Mouse (Mus musculus): Measurements from ENCODE around the gene Slc25a12. TPM values are rescaled to one million over a fixed set of nuclear protein-coding genes. Genes with fewer than 3 reads are reported as not detected.

Gene Slc25a12
- total RNA-seq, 2 experiments from 2014 or later, result 53.6 to 106 TPM

DNA sequence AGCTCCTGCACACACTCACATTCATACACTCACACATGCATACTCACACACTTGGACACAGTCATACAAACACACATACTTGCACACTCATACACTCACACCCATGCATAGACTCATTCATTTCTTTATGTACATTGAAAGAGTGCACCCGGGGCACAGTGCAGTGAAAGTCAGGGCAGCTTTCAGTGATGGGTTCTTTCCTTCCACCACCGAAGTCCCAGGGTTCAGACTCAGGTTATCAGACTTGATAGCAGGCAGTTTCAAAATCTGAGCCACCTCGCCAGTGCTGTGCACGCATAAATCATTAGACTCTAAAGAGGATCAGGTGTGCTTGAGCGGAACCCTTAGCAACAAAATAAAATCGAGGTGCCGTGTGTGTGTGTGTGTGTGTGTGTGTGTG is 17.4 kb downstream of the Slc25a12 start:
- no peak for DNase-seq

DNA sequence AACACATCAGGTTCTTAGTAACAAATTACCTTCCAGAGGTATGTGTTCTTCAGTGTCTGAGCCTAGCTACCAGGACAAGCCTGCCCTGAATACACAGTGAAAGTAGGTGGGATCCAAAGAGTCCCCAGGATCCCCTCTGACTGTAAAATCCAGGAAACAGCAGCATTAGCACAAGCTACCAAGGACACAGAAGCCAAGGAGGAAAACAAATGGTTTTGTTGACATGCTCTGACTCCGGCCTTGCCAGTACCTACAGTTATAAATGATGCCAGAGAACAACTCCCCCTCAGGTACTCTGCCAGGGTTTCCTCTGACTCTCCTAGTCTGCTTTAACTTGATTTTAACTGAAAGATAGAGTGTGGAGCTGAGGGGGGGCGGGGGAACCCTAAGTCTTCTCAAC is 18.0 kb downstream of the Slc25a12 start:
- DNase-seq, result no peak

DNA sequence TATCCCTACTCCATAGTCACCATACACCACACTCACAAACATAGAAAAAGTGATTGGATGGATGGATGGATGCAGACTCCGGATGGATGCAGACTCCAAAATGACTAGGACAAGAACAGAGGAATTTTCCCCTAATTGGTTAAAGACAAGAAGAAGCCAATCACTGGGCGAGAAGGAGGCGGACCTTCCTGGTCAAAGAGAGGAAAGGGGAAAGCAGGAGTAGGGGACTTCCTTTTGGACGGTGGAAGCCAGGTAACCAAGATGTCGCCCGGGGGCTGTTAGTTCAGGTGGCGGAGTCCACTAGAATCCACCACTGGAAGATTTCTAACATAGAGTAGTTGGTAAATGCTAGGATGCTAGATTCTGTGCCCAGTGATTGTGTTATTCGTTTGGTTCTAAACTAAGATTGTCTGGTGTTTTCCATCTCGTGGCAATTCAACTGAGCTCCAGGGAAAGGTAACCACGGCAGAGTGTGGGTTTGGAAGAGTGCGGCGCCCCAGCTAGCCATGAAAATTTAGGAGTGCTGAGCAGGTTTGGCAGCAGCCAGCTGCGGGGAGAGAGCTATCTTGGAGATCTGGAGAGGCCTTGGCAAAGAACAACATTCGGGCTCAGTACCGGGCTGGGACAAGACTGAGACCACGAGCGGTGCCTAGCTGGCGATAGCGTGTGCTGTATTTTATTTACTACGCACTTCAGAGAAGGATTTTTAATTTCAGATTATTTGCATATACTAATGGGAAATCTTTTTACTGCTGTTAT is 19.6 kb downstream of the Slc25a12 start:
- no peak for DNase-seq

DNA sequence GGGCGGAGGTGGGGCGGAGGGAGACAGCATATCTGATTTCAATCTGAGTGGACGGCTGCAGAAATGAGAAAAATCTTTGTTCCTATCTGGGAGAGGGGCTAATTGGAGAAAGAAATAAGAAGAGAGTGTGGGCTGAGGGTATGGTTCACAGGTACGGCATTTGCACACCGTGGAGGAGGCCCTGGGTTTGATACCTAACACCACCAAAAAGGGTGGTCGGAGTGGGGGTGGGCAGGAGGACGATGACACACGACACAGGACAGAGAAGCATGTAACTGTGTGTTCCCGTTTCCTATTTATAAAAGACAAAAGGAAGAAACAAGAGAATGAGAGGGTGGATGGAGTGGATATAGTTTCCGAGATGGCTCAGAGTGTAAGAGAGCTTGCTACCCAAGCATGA is 20.4 kb downstream of the Slc25a12 start:
- DNase-seq, result no peak

DNA sequence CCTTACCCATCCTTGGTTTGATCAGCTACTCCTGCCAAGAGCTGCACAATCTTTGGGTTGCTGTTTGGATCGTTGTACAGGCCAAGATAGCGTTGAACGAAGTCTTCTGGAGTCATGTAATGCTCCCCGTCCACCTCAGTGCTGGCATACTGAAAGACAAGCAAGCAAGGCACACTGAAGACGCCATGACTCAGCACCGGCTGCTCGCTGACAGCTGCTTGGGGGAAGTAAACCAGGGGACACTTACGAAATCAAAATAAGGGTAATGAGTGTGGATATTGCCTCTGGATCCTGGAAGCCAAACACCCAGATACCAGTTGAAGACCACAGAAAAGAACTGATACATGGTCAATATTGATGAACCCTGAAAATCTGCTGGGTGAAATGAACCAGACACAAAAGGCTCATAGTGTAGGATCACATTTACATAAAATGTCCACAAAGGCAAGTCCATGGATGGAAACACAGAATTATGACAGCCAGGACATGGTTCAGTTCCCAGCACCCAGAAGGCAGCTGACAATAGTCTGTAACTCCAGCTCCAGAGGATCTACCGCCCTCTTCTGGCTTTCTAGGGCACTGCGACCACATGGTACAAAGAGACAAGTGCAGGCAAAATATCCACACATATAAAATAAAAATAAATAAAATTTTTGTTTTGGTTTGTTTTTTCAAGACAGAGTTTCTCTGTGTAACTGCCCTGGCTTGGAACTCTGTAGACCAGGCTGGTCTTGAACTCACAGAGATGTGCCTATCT is 23.5 kb downstream of the Slc25a12 start:
- no peak for DNase-seq

DNA sequence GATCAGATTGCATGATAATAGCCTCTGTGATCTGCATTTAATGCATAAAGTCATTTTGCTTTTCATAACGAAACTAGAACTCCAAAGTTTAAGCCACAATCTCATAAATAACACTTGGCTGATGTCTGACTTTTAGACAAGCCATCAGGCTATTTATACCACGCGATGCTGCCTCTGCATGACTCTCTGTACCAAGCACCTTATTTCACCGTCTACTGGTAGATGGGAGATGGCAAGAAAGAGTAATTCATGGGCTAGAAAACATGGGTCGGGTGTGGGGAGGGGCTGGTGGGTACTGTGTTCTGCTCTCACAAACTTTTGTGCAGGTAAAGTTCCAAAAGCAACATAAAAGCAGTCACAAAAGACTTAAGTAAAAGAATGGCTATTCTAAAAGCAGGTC is 27.4 kb downstream of the Slc25a12 start:
- no peak for DNase-seq

DNA sequence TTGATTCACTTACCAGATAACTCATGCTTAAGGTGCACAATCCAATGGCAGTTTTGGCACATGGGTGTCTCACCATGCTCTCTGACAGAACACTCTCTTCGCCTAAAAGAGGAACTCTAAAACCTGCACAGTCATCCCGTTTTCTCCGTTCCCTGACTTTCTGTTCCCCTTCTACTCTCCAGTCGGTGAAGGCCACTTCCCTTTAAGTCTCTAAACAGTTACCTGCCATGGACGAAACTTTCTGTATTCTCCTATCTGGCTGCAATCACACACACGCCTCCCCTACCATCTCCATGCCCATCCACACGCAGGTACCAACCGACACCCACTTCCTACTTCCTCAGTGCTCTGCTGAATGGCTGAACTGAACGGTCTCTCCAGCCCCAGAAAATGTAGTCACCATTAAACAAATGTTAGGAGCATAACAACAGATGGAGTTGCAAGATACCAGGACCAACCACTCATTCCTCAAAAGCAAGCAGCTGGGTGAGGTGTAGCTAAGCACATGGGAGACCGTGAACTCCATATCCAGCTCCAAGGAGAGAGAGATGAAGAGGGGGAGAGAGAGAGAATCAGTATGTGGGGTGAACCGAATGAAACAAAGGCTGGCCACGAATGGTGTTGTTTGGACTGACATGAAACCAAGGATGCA is 29.3 kb downstream of the Slc25a12 start:
- no peak for DNase-seq

DNA sequence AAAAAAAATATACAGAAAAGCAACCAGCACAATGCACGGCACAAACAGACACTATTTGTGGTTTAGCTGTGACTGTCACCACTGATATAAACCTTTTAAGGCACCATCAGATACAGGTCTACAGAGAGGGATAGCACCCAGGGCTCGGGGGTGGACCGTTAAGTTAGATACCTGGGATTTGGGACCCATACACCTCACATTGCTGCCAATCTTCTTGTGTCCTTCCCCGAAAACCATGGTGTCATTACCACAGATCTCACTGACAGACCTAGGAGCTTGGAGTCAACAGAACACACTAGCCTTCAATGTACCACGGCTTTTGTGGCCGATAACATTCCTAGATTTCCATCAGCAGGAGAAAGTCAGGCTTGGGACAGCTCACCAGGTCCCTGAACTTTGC is 30.9 kb downstream of the Slc25a12 start:
- DNase-seq, result no peak

DNA sequence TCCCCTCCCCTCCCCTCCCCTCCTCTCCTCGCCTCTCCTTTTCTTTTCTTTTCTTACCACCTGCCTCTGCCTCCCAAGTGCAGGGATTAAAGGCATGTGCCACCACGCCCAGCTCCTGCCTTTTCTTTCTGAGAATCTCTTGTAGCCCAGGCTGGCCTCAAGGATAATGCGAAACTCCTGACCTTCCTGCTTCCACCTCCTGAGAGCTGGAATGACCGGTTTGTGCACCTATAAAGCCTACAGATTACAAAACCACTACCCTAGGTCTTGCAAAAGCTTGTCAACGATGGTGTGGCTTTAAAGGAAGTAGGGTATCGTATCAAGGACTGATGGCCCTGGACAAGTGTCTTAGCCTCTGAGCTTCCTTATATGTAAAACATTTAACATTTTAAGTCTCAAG is 31.3 kb downstream of the Slc25a12 start:
- no peak for DNase-seq

DNA sequence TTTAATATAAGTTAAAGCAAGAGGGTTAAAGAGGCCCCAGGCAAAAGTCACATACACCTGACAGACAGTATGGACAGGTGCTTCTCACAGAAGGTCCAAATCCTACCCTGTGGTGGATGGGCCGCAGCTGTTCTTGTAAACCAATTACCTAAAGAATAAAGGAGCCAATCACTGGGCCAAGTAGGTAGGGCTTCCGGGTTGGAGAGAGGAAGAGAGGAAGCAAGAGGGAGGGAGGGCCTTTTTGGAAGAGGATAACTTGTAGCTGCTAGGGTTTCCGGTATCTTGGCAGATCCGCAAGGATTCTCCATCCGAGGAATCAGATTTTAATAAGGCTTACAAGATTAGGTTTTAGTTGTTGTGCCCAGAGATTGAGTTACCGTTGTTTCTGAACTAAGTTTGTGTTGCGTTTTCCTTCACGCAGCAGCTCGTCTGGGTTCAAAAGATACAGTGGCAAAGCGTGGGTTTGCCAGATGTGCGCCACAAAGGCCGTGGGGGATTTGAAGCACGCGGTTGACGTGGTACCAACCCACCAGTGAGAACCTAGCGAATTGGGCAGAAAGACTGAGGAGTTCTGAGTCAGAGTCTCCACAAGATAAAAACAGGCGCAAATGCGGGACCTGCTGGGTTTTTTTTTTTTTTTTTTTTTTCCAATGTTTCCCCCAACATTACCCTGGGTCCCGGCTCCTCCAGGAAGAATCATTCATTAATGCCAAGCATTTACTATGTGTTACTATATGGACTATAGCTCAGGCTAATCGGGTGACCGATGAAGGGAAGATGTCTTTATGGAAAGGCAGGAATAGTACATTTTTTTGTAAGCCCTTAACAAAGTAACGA is 33.3 kb downstream of the Slc25a12 start:
- no peak for DNase-seq

DNA sequence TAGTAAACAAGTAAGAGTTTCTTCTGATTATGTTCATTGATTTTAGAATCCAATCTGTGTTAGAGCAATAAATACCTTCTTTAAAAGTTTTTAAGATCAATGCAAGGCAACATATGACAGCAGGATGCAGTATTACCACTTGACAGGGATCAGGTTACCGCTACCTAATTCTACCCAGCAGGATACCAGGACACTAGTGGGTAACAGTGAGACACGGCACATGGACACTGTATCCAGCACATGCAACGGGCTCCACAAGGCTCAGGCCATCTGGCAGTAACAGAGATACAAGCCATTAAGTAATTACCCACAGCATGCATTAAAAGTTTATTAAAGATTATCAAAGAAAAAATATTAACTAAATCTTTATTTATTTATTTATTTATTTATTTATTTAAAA is 37.8 kb downstream of the Slc25a12 start:
- no peak for DNase-seq

DNA sequence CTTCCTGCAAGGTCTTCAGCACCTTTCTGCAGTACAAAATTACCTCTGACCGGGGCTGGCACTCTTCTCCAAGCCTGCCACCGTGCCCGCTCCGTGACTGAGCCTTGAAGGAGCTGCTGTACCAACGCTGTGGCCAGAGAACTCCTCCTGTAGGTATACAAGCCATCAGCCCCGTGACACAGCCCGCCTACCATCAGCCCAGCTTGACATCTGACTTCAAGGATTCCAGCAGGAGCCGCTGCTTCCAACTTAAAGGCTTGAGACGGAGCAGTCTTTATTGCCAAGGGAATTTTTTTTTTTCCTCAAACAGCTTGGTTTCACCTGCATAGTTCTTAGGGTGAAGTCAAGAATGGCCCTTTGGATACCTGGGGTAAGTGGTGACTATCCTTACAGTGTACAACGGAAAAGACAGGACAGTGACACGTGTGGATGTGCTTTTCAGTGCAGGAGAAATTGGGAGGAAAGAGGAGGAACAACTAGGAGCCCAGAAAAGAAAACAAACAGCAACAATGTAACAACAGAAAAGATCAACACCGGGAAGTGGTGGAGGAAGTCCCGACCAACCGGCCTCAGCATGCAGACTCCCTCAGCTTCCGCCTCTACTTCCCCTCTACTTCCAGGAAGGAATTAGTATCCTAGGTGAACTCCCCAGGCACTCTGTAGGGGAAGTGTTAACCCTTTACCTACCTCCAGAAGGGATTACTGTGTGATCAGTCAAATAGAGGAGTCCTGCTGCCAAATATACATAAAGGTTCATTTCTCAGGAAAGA is 39.0 kb downstream of the Slc25a12 start:
- DNase-seq, result no peak

DNA sequence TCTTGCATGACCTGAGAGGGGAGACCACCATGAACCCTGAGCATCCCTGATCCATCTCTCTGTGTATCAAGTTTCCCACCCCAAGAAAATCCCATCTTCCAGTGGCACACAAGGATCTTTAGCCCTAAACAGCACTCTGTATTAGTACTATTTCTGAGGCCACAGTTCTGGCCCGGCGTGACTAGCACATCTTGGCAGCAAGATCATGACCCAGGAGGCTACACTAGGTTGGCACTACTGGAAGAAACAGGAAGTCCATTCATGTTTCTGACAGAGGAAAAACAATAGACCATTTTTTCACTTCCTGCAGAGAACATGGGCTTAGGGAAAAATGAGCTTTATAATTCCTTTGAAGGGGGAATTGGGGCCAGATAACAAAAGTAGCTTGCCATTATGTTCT is 39.8 kb downstream of the Slc25a12 start:
- DNase-seq, result no peak

DNA sequence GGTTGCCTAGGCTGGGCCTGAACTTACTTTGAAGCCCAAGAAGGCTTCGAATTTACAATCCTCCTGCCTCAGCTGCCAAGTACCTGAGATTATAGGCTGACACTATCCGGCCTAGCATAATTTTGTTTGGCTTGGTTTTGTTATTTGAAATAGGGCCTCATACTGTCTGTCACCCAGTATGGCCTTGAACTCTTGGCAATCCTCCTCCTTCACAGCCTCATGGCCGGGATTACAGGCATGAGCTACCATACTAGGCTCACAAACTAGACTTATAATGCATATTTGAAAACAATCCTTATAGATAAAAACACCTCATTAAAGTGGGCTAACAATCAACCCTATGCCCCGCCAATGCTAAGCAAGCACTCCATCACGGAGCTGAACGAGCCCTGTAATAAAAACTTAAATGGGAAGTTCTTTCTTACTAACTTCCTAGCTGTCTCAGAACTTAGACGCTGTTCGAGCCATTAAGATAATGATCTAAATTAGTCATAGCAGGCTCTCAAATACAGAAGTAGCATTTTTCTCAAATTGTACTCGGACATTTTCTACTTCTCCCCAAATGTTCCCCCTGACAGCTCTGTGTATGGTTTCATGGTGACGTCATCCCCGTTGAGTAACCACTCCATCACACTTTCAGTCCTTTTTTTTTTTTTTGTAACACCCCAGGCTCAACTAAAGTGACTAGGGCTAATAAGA is 40.6 kb downstream of the Slc25a12 start:
- DNase-seq, result peak; percentile 31 to 46

DNA sequence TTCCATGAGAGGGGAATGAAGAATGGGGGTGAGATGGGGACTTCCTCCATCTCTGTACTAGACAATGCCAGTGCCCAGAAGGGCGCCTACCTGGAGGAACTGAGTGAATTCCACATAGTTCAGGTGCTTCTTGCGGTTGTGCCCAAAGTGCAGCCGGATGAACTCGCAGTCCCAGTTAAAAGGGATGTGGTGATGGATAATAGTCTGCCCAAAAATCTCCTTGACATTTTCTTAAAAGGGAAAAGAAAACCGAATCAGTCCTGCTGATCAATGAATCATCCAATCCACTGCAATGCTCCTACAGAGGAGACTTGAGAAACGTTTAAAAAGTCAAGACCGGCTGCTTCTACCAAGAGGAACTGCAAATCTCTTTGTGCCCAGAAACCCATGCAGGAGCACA is 43.7 kb downstream of the Slc25a12 start:
- no peak for DNase-seq

DNA sequence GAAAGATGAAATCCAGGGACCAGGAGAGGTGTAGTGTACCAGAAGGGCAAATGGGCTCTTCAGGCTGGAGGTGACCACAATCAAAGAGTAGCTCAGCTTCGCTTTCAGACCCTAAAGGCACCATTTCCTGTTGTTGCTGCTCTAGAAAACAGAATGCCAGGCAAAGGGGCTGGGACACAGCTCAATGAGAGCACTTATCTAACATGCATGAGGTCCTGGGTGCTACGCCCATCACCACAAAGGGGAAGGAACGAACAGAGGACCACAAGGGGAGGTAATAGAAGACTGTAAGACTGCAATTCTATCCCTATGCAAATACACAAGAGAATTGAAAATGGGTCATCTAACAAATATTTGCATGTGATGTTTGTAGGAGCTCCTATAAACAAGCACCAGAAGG is 46.1 kb downstream of the Slc25a12 start:
- no peak for DNase-seq

DNA sequence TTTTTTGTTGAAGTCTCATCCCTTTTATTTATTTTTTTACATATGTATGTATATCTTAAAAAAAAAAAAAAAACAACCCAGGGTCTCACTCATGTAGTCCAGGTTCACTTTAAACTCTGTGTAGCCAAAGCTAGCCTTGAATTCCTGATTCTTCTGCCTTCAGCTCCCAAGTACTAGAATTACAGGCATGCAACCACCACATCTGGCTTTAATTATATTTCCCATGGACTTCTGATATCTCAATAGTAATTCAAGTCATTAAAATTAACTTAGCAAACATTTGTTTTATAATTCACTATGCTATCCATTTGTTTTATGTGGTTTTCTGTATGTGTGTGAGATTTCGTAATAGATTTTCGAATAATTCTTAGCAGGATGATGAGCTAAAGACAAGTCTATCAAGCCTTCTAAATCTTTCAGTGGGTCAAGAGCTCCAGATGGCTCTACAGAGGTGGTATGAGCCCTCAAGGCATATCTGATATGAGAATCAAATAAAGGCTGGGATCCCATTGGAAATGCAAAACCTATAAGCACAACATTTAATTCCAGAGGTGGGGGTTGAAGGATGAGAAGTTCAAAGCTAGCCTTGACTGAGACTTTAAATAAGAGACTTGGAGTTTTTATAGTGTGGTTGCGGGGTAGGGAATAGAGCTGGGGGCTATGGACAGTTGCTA is 51.3 kb downstream of the Slc25a12 start:
- no peak for DNase-seq

DNA sequence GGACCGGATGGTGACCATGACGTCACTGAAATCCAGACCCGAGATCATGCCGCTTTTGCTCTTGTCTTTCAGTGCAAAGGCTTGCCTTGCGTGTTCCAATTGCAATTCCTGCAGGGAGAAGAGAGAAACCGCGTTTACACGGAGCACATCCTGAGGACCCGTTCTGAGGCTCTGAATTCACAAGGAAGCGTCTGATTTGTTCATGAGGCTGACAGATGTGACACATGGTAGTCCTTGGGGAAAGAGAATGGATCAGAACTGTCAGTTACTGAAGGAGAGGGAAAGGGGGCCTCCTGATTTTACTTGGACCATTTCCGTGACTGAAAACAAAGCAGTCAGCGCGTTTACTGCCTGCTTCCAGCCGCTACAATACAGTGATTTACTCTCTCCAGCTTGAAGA is 52.5 kb downstream of the Slc25a12 start:
- no peak for DNase-seq

DNA sequence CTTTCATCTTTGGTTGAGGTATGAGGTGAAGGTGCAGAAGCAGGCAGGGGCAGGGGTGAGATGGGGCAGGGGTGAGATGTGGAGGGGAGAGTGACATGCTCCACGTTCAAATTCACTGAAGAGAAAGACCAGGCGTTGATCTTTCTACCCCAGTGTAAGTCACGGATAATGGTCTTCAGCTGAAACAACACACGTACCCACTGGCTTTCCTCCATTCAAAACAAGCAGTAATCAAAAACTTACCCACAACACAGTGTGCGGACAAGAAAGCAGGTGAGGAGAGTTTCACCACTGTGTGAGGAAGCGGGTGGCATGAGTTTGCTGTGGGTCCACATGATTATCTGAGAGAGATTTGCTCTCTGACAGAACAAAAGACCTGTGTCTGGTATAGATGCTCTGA is 53.5 kb downstream of the Slc25a12 start:
- no peak for DNase-seq

DNA sequence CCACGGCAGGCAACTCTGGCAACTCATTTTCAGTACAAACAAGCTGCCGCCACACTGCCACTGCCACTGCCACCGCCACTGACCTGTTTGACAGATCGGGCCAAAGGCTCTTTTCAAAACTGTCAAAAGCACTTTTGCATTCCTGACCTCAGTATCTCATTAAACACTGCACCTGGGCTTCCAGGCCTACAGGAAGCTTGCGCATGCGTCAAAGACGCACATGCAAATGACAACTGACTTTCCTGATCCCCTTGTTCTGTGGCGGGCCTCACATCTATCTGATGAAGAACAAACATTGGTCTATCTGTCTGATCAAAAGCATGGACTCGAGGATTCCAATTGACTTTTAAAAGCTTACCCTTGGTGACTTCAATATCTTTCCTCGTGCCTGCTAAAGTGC is 55.5 kb downstream of the Slc25a12 start:
- no peak for DNase-seq
